Mouse (Mus musculus) mesoderm, embryonic 11.5 days (tissue): Measurements from ENCODE around the gene Disc1.
A peak's percentile ranks its signal among the peaks of the same experiment; 100 is the strongest.

Experiments
- DNase-seq: peaks from one replicate; pipeline ENCODE4 v3.0.0-alpha.2; 2012; ENCODE audit warnings: low read depth, low spot score

Disc1 gene

DNA sequence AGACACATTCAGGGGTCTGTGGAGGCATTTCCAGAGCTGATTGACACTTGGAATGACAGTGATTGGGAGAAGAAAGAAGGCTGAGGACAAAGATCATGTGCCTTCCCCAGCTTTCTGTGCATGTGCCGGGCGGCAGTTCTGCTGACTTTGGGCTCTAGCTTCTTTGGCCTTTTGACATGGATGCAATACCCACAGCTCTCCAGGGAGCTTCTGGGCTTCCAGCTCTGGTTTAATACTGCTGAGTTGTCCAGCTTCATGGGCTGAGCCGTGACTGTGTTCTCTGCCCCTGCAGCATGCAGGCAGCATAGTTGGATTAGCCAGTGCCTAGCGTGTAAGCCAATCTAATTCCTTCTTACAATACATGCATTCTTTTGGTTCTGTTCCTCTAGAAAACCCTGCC, 72.5 kb downstream of the Disc1 start:
- no peak for DNase-seq

- DNase-seq, result no peak
These were observed 73.6 kb downstream of the Disc1 start for GRCm38 (mm10) chr8:125127621-125128020.

GRCm38 (mm10) chr8:125128305-125128704, 74.3 kb downstream of the Disc1 start:
- DNase-seq, result peak; percentile 71

- DNase-seq, result no peak
These were observed 76.8 kb downstream of the Disc1 start for GRCm38 (mm10) chr8:125130835-125131234.

DNA sequence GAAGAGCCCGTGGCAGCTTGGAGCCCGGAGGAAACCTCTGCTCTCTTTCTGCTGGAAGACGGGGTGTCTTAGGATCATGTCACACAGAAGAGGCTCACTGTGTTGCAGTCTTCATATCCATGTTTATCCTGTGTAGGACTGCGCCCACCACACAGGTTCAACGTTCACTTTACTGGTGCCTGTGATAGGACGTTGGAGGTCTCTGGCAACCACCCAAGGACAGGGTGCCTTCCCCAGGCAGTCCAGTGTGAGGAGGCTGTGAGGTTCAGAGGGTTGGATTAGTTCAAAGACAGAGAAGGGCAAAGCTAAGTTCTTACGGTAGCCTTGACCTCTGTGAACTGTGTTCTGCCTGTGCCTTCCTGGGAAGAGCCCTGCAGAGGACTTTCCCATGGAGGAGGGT, 77.3 kb downstream of the Disc1 start:
- DNase-seq, result no peak

DNA sequence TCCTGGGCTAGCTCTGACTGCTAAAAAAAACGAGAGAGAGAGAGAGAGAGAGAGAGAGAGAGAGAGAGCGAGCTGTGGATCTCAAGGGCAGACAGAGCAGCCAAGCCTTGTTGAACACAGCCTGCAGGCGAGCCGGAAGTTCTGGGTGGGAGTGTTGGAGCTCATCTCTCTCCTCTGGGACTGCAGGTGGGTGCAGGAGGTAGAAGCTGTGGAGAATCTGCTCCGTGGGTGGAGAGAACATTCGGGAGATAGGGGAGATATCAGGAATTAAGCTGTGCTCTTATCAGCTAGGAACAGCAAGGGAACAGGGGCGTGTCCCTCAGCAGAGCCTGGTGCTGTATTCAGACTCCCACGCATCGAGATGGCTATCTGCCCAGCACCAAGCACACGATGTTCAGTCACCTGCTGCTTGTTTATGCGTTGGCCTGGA, 79.7 kb downstream of the Disc1 start:
- DNase-seq, result no peak

GRCm38 (mm10) chr8:125134876-125135275, 80.9 kb downstream of the Disc1 start:
- DNase-seq, result peak; percentile 39

DNA sequence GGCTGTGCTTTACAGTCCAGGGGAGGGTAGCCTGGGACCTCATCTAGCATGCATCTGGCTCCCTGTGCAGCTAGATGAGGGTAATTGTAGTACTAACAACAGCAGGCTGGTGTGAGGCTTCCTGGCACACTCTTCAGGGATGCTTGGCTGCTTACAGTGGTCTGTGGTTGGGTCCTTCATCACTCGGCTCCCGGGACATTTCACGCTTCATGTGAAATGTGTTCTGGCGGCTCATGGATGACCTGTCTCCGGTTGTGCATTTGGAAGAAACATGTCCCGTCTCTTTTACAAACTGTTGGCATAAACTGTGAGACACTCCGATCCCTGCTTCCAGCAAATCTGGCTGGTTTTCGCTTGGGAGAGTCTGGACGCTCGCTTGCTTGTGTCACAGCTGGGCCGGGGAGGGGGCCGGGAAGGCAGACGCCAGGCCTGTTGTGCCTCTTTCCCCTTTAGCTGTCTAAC, 85.7 kb downstream of the Disc1 start:
- DNase-seq, result peak; percentile 15

DNA sequence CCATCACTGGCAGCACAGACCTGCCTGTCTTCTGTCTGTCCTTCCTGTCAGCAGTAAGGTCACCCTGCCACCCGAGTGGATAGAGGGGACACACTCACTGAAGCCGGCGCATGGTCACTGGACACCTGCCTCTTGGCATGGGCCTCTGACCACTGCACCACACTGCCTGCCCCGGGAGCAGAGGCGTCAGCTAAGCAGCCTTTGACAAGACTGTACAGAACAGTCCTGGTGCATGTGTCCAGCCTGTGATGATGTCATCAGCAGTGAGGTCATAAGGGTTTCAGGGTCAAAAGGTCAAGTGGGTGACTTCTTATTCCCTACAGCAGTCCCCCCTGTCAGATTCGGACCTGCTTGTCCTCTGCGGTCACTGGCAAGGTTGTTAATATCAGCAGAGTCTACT, 87.0 kb downstream of the Disc1 start:
- no peak for DNase-seq

- DNase-seq, result peak; percentile 77
These were observed 103.1 kb downstream of the Disc1 start for GRCm38 (mm10) chr8:125156863-125157640.

GRCm38 (mm10) chr8:125157641-125158005, 103.6 kb downstream of the Disc1 start:
- peak; percentile 38 for DNase-seq

- no peak for DNase-seq
These were observed 105.4 kb downstream of the Disc1 start for GRCm38 (mm10) chr8:125159387-125159786.

DNA sequence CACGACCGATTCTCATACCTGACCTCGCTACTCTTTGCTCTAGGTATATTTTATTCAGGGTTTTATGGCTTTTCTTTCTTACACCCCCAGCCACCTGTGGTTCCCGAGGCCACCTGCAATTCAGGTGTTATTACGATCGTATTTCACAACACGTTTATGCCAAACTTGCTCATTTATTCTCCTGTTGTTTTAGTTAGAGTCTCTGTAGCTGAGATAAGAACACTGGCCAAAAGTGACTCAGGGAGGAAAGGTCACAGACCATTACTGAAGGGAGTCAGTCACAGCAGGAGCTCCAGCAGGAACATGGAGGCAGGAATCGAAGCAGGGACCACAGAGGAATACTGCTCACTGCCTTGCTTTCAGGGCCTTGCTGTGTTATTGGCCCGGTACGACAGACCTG, 109.5 kb downstream of the Disc1 start:
- DNase-seq, result no peak

DNA sequence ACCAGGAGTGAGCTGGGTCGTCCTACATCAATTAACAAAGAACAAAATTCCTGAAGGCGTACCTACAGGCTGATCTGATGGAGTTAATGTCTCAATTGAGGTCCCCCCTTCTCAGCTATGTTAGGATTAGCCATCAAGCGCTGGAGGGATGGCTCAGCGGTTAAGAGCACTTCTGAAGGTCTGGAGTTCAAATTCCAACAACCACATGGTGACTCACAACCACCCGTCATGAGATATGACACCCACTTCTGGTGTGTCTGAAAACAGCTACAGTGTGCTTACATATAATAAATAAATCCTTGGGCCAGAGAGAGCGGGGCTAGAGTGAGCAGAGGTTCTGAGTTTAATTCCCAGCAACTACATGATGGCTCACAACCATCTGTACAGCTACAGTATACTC, 109.9 kb downstream of the Disc1 start:
- no peak for DNase-seq

DNA sequence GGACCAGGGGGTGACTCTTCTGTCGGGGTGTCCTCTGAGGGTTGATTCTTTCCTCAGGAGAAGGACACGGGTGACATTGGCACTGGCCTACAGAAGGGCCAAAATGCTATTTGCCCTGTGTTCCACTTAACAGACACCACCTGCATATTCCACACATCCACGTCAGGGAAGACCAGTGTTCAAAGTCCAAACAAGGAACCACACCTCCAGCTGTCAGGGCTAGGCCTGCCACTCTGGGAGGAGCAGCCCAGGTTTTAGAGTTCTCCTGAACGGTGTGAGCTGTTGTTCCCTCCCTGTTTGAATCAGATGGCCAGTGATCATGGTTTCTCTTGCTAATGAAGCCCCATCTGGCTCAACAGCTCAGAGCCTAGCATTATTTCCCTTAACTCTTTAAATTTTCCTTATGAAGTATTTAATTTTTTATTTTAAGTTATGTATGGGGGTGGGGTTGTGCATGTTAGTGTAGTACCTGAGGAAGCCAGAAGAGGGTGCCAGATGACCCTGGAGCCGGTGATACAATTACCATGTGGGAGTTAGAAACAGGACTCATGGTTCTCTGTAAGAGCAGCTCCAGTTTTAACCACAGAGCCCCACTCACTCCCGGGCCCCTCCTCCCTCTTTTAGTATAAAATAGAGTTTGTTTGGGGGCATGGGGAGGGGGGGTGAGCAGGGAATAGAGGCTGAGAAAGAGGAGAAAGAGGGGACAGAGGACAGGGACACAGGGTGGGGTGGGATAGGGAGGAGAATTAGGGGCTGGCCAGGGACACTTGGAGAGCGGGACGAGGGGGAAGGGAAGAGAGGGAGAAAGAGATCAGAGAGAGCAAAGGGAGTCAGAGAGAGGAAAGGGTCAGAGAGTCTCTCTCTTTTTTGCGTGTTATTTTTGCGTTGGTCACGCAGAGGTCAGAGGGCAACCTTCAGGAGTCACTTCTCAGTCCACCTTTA, 111.8 kb downstream of the Disc1 start:
- peak; percentile 56 for DNase-seq

DNA sequence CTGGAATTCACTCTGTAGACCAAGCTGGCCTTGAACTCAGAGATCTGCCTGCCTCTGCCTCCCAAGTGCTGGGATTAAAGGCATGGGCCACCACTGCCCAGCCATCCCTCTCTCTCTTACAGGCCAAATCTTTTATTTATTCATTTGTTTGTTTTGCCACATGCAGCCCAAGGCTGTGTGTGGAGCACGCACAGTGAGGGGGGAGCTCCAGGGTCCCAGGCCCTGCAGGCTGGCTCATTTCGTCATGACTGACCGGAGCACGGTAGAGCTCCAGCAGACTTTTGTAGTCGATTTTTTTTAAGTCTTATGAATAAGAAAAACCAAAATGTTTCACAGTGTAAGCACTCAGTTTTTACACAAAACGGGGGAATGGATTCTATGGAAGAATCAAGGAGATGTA, 112.5 kb downstream of the Disc1 start:
- DNase-seq, result no peak

DNA sequence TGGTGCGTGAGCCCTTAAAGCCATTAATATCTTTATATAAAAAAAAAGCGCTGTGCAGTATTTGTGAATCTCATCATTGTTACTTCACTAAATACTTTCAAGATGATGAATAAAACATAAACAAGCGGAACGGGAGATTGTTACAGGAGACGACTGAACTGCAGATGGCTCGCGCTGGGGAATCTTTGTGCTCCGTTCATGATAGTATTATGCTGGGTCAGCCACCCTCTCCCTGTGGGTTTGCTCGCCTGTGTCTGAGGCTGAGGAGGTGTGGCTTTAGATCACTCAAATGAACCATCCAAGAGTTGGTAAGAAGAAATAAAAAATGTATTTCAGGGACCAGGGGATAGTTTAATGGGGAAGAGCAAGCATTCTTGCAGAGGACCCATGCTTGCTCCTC, 113.0 kb downstream of the Disc1 start:
- no peak for DNase-seq

DNA sequence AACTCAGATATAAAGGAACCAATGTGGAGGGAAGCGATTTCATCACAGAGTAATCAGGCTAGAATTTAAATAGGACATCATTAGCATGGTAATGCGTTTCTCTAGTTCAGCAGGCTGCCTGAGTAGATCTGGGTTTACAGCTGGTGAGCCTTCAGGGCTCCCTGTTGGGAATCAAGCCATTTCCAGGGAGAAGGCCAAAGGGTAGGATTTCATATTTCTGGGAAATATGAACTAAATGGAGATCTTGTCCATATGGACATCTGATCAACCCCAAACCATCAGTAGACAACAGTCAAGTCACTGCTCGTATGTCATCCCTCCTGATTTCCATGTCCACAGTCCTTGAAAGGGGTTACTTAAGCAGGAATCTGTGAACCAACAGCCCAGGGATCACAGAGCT, 115.6 kb downstream of the Disc1 start:
- no peak for DNase-seq

DNA sequence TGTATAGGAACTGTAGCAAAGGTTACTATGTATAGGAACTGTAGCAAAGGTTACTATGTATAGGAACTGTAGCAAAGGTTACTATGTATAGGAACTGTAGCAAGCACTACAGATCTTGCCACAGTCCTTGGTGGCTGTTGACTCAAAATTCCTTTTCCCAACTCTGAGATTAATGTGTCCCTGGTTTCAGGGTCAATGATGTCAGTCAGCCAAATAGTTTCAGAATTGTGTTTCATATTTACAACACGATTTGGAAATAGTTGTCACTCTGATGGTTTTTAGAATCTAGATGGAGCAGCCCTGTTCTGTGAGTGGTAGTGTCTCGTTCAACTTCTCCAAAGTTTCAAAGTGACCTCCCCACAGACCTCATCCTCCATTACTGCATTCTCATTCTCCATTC, 117.5 kb downstream of the Disc1 start:
- no peak for DNase-seq

GRCm38 (mm10) chr8:125174237-125174636, 120.2 kb downstream of the Disc1 start:
- DNase-seq, result no peak

DNA sequence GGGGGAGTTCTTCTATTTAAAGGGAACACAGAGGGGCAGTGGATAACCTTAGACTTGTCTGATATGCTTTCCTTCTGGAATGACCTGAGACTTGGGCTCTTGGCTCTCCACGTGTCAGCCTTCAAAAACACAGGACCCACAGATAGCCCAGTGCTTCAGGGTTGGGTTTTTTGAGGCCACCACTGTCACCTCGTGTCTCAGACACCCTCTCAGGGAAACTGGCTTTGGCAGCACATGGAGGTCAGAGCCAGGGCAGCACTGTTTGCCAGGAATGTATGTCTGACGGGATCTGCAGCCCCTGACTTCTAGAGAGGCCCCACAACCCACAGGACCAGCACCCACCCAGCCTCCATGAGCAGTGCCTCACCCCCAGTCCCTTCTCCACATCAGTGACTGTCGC, 120.9 kb downstream of the Disc1 start:
- DNase-seq, result no peak

DNA sequence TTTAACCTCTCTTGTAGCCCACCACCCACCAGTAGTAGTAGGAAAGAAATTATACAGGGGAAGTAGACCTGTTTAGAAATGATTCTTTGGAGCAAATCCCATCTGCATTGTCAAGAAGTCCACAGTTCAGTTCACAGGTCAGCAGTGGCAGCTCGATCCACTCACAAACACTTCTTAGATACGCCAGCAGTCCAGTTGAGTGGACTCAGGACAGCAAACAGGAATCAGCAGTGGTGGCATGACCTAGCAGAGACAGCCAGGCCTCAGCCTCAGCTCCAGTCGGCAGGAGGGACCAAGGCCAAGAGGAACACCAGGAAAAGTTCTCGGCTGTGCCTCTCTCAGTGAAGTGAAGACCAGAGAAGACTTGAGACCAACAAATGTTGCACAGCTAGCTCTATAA, 121.7 kb downstream of the Disc1 start:
- DNase-seq, result no peak

GRCm38 (mm10) chr8:125177091-125177490, 123.1 kb downstream of the Disc1 start:
- DNase-seq, result no peak
